Mouse (Mus musculus) heart, adult 11 months (tissue): ENCODE results near the gene Ahdc1.
A peak's percentile ranks its signal among the peaks of the same experiment; 100 is the strongest.

Experiments used
- DNase-seq: peaks from one replicate; pipeline ENCODE4 v3.0.0; 2022

The Ahdc1 gene

DNA sequence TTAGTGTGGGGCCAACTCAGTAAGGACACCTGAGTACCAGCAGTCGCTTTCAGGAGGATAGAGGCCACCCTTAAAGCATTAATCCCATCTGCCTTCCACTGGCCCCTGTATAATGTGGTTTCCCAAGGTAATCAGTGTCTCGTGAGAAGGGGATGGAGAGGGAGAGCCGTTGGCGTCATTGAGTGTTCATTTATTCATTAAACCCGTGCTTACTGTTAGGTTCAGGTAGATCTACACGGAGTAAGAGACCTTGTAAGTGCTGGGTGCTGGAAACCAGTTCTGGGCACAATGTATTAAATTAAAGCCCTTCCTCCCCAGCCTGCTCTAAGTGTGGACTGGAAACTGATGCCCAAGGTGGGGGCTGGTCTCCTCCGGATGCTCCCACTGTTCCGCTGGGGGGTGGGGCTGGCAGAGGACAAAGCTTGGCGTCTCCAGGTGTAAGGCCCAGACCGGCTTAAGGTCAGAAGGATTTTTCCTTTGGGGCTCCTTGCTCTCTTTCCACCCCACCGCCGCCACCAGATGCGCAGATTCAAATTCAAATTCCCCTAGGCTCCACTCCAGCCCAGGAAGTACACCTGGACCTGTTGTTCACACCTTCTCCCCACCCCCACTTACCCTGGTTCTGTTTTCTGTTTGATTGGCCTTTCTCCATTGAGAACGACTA, 29.3 kb downstream of the Ahdc1 start:
- no peak for DNase-seq

DNA sequence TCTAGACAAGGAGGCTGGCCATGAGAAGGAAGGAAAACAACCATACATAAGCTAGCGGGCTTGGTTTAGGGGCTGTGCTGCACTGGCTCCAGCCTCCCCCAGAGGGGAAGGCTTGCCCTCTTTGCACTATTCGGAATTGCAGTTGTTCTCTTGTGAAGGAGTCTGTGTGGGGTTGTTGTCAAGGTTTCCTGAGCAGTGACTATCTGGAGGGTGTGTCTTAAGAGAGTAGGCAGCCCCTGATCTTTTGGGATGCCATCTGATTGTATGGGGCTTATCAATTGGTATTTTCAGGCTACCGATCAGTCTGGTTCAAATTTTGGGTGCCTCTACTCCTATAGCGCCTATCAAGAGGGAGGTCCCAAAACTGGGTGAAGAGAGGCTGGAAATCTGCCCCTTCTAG, 31.2 kb downstream of the Ahdc1 start:
- DNase-seq = no peak

DNA sequence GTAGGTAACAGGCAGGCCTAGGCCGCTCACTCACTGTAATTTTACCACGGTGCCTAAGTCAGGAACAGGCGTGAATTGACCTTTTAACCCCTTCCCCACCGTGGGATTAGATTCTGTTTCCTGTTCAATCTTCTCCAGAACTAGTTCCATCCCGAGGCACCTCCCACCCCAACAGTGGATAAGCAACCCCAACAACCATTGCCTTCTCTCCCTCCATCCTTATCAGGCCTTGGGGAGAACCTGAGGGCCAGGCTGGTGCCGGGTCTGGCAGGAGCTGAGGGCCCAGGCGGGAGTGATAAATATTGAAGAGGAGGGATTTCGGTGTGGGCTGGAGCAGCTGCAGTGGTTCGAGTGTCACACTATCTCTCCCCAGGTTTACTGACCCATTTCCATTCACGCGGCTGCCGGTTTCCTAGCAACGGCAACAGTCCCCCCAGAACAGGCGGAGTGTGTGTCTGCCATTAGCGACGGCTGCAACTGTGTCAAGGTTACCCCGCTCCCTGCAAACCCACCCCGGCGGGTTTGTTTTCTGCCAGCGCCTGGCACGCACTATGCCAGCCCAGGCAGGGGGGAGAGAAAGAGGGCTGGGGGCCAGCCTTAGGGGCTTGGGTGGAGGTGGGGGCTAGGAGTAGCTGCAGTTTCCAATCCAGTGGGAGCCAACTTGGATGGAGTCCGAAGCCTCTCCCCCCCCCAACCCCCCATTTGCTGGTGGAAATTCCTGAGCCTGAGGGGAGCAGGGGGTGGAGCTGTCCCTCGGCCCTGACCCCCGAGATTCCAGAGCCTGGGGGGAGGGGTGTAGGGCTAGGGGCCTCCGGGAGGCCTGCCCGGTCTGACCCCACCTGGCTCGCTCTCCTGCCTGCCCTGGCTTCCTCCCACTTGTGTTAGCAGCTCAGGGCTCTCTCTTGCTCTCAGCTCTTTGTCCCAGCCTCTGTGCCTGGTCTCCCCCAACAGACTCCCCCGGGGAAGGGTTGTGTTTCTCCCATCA, 31.9 kb downstream of the Ahdc1 start:
- peak; percentile 96 for DNase-seq

DNA sequence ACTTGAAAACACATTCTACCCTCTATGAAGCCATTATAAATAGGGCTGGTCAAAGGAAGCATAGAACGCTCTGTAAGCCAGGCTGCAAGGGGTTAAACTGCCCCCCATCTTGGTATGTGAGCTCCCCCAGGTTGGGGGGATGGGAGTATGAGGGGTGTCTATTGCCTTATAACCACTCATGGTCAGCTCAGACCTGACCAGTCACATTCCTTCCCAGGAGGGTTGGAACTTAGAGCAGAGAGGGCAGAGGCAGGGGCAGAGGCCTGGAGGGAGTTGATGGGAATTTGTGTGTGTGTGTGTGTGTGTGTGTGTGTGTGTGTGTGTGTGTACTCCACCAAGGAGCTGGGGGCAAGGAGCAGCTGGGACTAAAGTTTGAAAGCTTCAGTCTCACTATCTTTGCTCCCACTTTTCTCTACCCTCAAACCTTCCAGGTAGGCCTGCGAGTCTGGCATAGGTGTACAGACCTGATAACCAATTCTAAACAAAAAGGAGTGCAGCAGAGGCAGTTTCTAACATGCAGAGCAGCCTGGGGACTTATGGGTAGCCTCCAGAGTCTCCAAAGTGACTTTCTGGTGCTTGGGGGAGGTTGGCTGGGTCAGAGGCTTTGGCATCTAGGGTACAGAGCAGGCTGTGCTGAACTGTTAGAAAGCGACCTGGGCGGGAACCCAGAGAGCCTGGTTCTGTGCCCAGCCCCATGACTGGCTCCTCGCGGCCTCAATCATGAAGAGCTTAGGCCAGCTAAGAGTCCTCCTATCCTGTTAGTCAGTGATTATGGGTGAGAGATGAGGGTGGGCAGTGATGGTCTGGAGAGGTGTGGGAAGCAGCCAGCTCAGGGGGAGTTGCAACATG, 33.0 kb downstream of the Ahdc1 start:
- DNase-seq = peak; percentile 99

DNA sequence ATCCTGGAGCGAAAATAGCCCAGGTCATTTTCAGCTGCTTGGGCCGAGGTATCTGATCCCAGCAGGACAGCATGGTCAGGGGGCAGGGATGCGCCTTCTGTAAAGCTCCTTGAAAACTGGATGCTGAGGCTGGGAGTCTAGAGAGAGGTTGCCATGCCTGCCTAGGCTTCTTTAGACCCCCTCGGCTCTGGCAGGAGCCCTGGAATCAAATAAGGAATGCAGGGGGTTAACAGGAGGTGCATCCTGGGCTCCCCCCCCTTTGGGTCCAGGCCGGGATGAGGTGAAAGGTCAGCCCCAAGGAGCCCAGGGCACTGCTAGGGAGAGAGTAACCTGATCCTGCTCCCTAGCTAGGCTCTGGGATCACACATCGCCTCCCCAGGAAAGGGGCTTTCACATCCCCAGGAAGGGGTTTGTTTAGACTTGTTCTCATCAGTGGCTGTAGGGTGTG, 33.6 kb downstream of the Ahdc1 start:
- no peak for DNase-seq

DNA sequence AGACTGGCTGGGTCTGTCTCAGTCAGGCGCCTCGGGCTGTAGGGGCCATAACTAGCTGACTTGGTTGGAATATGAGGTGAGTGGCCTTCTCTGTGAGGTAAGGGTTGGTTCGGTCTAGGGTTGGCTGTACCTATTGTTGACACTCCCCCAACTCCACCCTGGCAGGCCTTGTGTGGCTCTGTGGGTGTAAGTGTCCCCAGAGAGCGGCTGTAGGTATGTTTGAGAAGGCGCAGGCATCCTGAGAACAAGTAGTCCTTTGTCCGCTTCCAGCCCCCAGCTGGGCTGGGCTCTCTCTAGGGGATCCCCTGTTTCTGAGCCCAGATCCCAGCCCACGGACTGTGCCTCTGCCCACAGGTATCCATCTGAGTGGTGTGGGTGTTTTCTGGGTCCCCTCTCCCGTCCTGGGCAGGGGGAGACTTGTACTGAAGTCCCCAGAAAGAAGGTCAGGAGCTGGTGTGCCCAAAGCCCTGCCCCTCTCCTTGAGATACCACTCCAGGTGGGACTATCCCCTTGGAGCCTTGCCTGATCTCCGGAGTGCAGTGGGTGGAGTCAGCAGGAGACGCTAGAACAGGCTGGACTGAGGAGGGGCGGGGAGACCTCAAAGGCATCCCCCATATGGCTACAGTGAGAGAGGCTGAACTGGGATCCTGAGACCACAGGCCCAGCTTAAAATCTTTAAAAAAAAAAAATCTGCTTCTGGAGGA, 34.9 kb downstream of the Ahdc1 start:
- no peak for DNase-seq

DNA sequence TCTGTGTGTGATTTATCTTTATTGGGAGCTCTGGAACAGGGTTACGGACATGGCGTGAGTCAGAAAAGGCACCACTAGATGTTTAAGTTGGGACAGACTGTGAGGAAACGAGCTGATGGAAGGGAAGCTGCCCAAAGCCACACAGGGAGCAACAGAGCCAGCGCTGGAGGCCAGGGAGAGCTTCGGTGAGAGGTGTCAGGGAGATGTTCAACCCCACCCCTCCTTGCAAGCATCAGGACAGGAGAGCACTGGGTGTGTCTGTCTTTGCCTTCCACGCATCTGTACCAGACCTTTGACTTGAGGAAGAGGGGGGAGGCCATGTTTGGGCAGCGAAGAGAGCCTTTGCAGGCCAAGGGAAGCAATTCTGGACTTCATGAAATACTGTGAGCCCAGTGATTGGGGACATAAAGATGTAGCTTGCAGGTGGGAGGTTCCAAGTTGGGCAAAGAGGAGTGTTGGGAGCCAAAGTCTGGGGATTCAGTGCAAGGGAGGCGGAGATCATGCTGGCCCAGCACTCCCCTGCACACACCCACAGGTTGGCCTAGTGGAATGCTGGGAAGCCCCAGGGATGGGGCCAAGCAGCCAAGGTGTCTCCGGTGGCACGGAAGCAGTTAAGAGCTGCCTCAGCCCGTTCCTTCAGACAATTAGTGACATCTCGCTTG, 35.8 kb downstream of the Ahdc1 start:
- DNase-seq = no peak

DNA sequence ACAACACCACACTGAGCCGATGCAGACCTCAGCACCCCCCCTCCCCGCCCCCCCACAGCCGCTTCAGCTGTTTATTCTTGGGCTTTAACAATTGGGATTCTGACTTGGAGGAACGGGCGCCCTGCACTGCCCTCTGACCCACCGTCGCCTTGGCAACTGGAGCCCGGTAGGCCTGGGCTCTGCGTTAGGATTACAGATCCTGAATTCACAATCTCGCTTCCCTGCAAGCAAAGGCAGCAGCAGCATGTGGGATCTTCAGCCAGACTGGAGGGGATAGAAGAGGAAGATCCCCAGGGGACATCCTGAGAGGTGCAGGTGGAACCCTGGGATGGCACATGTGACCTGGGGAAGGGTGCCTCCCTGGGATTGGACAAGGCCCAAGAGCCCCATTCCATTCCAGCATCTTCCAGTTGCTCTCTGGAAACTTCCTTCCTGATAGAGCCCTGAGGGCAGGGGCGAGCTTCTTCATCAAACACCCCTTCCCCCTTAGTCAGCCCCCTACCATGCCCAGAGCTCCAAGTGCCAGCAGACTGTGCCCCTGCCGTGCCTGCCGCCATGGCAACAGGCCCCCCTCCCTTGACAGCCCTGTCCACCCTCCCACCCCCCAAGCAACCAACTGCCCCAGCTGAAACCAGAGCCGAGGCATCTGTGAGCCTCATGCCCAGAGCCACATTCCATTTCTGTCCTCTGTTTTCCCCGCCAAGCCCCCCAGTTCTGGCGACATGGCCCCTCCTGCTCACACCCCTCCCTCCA, 36.5 kb downstream of the Ahdc1 start:
- no peak for DNase-seq

DNA sequence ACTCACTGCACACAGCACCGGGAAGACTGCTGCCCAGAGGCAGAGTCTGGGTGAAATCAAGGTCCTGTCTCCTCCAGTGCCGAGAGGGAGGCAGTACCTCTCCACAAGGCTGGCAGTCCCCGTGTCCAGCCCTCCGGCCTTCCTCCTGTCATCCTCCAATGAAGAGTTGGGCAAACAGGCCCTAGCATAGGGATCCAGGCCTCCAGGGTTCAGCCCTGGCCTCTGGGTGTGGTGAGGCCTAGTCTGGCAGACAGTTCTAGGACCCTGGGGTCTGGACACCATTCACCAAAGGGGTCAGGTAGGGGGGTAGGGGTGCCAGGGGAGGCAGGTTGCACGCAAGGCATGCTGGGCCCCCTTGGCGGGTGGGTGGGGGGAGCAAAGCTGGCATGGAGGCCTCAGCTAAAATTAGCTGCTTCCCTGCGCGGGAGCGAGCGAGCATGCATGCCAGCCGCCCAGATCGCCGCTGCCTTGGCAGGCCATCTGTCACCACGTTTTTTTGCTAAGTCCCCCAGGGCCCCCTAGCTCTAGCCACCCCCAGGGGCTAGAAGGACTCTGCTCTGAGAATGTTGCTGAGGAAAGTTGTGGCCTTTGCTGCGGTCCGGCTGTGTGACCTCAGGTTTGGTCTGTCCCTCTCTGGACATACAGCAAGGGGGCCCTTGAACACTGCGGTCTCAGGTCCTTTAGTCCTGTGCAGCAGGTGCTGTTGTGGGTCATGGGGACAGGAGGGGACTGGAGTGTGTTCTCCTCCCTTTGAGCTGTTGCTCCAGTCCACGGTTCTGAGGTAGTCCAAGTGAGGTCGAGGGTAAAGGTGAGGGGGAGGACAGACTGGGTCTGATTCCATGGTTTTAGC, 38.2 kb downstream of the Ahdc1 start:
- DNase-seq = peak; percentile 97

DNA sequence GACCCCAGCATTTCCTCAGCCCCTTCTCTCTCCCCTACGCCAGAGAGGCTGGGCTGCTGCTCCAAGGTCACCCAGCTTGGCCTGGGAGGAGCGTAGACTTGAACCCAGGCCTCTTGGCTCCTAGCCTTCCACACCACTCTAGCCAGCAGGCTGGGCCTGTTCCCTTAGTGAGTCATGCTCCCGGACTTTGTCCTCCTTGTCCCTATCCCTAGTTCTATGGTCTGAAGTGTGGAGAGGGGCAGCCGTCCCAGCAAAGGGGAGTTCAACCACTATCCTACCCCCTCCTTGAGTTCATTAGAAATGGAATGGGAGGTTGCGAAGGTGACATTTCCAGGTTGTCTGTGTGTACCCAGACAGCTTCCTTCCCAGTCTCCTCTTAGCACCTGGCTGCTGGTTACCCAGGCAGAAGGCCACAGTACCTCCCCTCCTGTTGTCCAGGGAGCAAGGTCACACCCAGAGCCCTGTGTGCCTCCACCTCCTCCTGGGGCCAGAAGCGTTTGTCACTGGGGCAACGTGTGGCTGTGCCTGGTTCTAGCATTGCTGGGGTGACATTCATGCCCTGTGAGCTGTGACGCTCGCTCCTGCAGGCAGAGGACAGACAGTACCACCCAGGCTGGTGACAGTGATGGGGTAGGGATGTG, 39.3 kb downstream of the Ahdc1 start:
- DNase-seq = peak; percentile 98

DNA sequence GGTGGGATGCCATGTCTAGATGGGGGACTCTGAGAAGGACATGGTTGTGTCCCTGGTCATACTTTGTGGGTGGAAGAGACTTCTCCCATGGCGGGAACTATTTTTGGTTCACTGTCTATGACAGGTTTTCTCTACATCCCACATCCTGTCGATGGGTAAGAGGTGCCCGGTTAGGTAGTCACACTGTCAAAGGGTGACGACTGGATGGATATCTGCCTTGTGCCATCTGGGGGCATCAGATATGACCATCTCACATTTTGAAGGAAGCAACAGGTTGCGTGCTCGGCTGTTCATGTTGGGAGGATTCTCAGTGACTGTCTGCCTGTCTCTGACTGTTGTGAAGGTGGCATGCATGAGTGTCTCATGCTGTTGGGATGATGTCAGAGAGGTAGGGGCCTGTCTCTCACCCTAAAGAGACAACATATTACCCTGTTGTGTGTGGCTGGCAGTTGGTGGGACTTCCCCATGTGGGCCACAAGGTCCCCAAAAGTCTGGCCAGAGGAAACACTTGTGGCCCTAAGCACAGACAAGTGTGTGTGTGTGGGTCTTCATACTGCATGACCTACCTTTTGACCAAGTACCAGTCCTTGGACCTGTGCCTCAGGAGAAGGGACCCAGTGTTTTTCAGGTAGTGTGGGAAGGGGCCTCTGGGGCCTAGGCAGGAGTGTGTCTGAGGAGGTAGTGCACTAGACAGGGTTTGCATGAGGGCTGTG, 39.9 kb downstream of the Ahdc1 start:
- peak; percentile 93 for DNase-seq

DNA sequence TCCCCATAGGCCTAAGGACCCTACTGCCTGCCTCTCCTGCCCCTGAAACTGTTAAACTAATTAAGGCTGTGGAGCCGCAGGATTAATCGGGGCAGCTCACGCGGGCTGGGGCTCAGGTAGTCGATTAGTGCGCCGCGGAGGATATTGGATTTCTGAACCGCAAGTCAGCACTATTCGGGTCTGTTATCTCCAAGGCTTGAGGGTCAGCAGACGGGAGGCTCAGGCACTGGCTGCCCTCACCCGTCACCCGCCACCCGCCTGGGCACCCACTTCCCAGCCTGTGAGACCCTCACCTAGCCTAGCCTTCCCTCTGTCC, 40.4 kb downstream of the Ahdc1 start:
- DNase-seq = no peak

DNA sequence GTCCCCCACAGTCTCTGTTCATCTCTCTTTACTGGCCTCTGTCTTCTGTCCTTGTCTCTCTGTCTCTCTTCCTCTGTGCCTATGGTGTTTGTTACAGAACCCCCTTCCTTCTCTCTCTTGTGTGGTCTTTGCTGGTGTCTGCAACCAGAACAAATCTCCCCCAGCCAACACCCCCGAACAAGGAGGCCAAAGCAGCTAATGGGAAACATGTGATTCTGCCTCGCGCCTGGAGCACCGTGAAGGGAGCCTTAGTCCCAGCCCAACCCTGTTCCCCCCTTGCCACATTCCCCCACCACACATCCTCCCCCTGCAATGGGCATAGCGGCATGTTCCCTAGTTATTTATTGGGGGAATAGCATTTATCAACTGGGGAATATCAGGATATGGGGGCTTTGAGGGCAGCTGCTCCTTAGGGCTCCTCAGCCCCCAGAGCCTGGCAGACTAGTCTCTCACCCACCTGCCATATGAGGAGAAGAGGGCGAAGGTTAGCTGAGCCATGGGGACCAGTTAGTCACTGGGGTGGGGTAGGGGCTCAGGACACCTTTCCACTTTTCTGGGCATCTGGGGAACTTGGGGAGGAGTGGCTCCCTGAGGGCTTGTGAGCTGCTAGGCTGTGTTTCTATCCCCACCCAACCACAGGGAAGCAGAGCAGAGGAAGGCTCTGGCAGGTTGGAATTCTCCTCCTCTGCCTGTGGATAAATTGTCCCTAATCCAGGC, 41.1 kb downstream of the Ahdc1 start:
- peak; percentile 91 for DNase-seq

DNA sequence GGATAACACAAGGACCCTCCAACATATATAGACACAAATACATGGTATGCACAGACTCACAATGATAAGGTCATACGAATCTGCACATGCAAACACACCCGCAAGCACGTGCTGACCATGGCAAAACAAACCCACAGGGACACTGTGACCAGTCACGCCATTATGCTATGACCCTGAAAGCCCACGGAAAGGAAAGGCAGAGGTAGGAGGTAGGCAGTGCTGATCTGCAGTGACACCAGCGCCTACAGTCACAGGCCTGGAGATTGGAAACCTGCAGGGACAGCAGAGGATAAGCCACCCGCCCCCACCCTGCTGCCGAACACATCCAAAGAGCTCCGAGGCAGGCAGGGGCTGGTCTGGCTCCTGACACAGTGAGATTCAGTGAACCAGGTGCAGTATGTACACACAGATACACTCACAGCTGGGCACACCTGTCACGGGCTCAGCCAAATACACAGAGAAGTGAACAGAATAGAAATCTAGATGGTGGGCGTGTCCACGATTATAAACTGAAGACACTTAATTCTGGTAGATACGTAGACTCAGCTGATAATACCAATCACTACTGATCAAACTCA, 42.0 kb downstream of the Ahdc1 start:
- peak; percentile 91 for DNase-seq

DNA sequence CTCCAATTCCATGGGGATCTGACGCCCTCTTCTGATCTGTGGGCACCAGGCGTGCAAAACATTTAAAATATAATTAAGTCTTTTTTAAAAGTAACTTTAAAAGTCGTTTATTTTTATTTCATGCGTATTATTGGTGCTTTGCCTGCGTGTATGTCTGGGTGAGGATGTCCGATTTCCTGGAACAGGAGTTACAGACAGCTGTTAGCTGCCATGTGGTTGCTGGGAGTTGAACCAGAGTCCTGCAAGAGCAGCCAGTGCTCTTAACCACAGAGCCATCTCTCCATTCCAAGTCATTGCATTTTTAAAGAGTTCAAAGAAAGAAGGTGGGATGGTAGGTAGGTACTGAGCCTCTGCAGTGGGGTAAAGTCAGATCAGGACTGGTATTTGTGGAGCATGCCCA, 43.5 kb downstream of the Ahdc1 start:
- DNase-seq = no peak

DNA sequence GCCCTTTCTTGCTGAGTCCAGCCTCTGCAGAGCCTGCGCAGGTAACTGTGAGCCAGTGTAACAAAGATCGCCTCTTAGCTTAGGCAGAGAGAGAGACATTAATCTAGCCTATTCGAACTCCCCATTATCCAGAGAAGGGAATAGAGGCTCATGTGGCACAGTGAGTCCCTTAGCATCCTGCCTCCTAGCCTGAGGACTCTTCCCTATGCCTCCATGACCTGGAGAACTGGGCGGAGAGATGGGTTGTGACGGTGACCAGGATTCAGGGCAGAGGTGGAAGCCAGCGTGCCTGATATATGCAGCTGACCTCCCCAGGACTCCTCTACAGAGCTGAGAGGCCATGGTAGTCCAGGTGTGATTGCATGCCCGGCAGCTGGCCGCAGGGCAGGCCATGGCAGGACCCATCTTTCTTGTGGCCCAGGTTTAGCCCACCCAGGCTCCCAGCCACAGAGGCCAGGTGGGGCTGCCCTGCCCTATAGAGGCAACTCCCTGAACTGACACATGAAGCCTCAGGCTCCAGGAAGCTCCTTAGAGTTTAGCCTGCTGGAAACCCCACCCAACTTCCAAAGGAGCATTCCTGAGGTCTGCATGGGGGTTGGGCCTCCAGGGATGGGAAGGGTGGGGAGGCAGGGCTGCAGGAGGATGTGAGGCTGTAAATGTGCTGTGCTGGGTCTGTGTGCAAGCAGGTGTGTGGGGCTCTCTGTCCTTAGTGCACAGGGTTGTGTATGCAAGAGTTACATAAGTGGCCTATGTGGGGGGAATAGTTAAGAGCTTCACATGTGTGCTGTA, 44.3 kb downstream of the Ahdc1 start:
- DNase-seq = peak; percentile 98
